19 mouse cellular contexts compared by ENCODE assay signal in the genomic region with DNA sequence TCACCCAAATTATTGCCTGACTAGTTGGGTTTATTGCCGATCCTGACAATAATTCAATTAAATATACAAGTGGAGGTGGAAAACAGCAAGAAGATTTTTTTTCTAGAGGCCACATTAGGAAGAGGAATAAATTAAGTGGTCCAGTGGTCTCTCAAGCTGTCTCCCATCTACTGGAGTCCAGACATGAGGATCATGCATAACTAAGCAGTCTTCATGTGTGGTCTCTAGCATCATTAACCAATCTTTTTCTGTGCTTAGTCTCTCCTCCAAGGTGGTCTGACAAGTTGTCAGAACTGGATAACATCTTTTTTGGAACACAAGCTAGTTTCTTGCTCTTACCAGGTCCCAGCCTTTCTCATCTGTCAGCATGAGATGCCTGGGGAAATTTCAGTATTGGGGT.
A peak's percentile ranks its signal among the peaks of the same experiment; 100 is the strongest.
DNase-seq lines count a peak whose midpoint lies in the region; ATAC-seq and TF ChIP-seq lines count a peak whose summit lies in the region.
"Had no signal": no experiment of that assay in that cellular context is flagged by ENCODE, and none has a peak within 500 bp of the region (broad histone marks: within the 10 kb centered on the region; RNA-seq: fewer than 3 reads in every experiment).

No protein-coding gene starts in this region.

- TF ChIP-seq CTCF in forebrain, postnatal 0 days (IDR thresholded peaks at IDR 0.05; ENCODE audit: low read depth) = no peak
- no peak for TF ChIP-seq CTCF in midbrain, postnatal 0 days (IDR thresholded peaks at IDR 0.05)

- H3K9ac ChIP-seq in forebrain, embryonic 16.5 days (replicated peaks; ENCODE audit: low read depth, low read length) = no peak overlapping the region
- H3K9ac ChIP-seq in forebrain, postnatal 0 days = no peak overlapping the region
- H3K9ac ChIP-seq in midbrain, postnatal 0 days (replicated peaks; ENCODE audit: low read length, poor library complexity, severe bottlenecking) = no peak overlapping the region
- H3K9ac ChIP-seq: embryonic facial prominence, embryonic 15.5 days; hindbrain, embryonic 14.5 days had no signal

- no peaks in the 10 kb centered on the region for H3K4me1 ChIP-seq in forebrain, embryonic 16.5 days (replicated peaks; ENCODE audit: control insufficient read depth, insufficient read depth, low read length)
- H3K4me1 ChIP-seq in forebrain, postnatal 0 days (ENCODE audit: insufficient read depth) = no peaks in the 10 kb centered on the region
- no peaks in the 10 kb centered on the region for H3K4me1 ChIP-seq in midbrain, postnatal 0 days (ENCODE audit: insufficient read depth, low read length)
- no peaks in the 10 kb centered on the region for H3K4me1 ChIP-seq in midbrain, embryonic 10.5 days
- H3K4me1 ChIP-seq: embryonic facial prominence, embryonic 15.5 days; heart, embryonic 10.5 days had no signal

- no peaks in the 10 kb centered on the region for H3K27me3 ChIP-seq in forebrain, embryonic 16.5 days (replicated peaks; ENCODE audit: control insufficient read depth, insufficient read depth, low read length)
- no peaks in the 10 kb centered on the region for H3K27me3 ChIP-seq in forebrain, postnatal 0 days (ENCODE audit: insufficient read depth, low read length)
- no peaks in the 10 kb centered on the region for H3K27me3 ChIP-seq in midbrain, postnatal 0 days (ENCODE audit: insufficient read depth, low read length)
- H3K27me3 ChIP-seq in midbrain, embryonic 10.5 days (ENCODE audit: low read depth, poor library complexity, severe bottlenecking) = no peaks in the 10 kb centered on the region
- H3K27me3 ChIP-seq: embryonic facial prominence, embryonic 15.5 days had no signal

- no peaks in the 10 kb centered on the region for H3K9me3 ChIP-seq in forebrain, embryonic 16.5 days (ENCODE audit: control insufficient read depth, low read length)
- H3K9me3 ChIP-seq in forebrain, postnatal 0 days (ENCODE audit: low read length) = no peaks in the 10 kb centered on the region
- no peaks in the 10 kb centered on the region for H3K9me3 ChIP-seq in midbrain, postnatal 0 days (ENCODE audit: low read length)
- H3K9me3 ChIP-seq in midbrain, embryonic 10.5 days (replicated peaks) = no peaks in the 10 kb centered on the region
- H3K9me3 ChIP-seq: embryonic facial prominence, embryonic 15.5 days; heart, embryonic 10.5 days had no signal

- H3K4me3 ChIP-seq in forebrain, embryonic 16.5 days (replicated peaks; ENCODE audit: low read length) = no peak overlapping the region
- no peak overlapping the region for H3K4me3 ChIP-seq in forebrain, postnatal 0 days (ENCODE audit: low read depth, low read length)
- no peak overlapping the region for H3K4me3 ChIP-seq in midbrain, postnatal 0 days (ENCODE audit: low read depth, low read length)
- no peak overlapping the region for H3K4me3 ChIP-seq in midbrain, embryonic 10.5 days
- H3K4me3 ChIP-seq: embryonic facial prominence, embryonic 15.5 days; erythroblast, embryonic 14.5 days; heart, embryonic 10.5 days had no signal

- H3K4me2 ChIP-seq in forebrain, embryonic 16.5 days (ENCODE audit: low read length) = no peak overlapping the region
- H3K4me2 ChIP-seq in forebrain, postnatal 0 days (ENCODE audit: low read depth) = no peak overlapping the region
- no peak overlapping the region for H3K4me2 ChIP-seq in midbrain, postnatal 0 days (ENCODE audit: low read depth, low read length, poor library complexity, severe bottlenecking)
- H3K4me2 ChIP-seq: embryonic facial prominence, embryonic 15.5 days; hindbrain, embryonic 14.5 days had no signal

- H3K36me3 ChIP-seq in forebrain, embryonic 16.5 days (ENCODE audit: control insufficient read depth, insufficient read depth) = no peaks in the 10 kb centered on the region
- H3K36me3 ChIP-seq in forebrain, postnatal 0 days (ENCODE audit: insufficient read depth) = no peaks in the 10 kb centered on the region
- no peaks in the 10 kb centered on the region for H3K36me3 ChIP-seq in midbrain, postnatal 0 days (ENCODE audit: insufficient read depth, low read length)
- H3K36me3 ChIP-seq in midbrain, embryonic 10.5 days = no peaks in the 10 kb centered on the region
- H3K36me3 ChIP-seq: embryonic facial prominence, embryonic 15.5 days; heart, embryonic 10.5 days had no signal

- peak; percentile 2 for DNase-seq in embryo, embryonic 11 days
- no peak for DNase-seq in embryo, embryonic 9.5 days (ENCODE audit: extremely low spot score)
- no peak for DNase-seq in forebrain, postnatal 0 days
- peak; percentile 32 for DNase-seq in midbrain, postnatal 0 days (ENCODE audit: low spot score)
- DNase-seq in midbrain, embryonic 10.5 days (ENCODE audit: low spot score) = no peak
- no peak for DNase-seq in right cerebral cortex, postnatal 36 days (ENCODE audit: low spot score in 2 of 2)
- DNase-seq: adrenal gland, postnatal 10 days; cerebellum, adult 18-20 months; cerebellum, adult 9-11 months; cerebellum, postnatal 36 days; gastrocnemius, postnatal 10 days; heart, adult 18-20 months; heart, postnatal 10 days had no signal

- H3K27ac ChIP-seq in forebrain, embryonic 16.5 days (ENCODE audit: low read length) = no peak overlapping the region
- no peak overlapping the region for H3K27ac ChIP-seq in forebrain, postnatal 0 days (ENCODE audit: low read depth, low read length)
- H3K27ac ChIP-seq in midbrain, postnatal 0 days (ENCODE audit: low read depth, low read length) = no peak overlapping the region
- no peak overlapping the region for H3K27ac ChIP-seq in midbrain, embryonic 10.5 days (replicated peaks)
- H3K27ac ChIP-seq: embryonic facial prominence, embryonic 15.5 days; heart, embryonic 10.5 days; hindbrain, embryonic 14.5 days had no signal

- WGBS in forebrain, embryonic 16.5 days = 60% methylated on average over 1 of the region's 1 CpGs
- 71% methylated on average over 1 of the region's 1 CpGs for WGBS in forebrain, postnatal 0 days
- WGBS in midbrain, postnatal 0 days = 74% methylated on average over 1 of the region's 1 CpGs
- 68% methylated on average over 1 of the region's 1 CpGs for WGBS in midbrain, embryonic 10.5 days

- ATAC-seq in forebrain, embryonic 16.5 days = peak; percentile 62
- ATAC-seq in forebrain, postnatal 0 days = no peak
- ATAC-seq in midbrain, postnatal 0 days (ENCODE audit: low FRiP score) = no peak
- ATAC-seq: intestine, embryonic 16.5 days had no signal

Comparison
In these comparisons a context has a peak if more than half of its experiments do, and no peak if none do; other contexts are left out.
1. DNase-seq: peak in embryo, embryonic 11 days (single experiment) and midbrain, postnatal 0 days (single experiment); none in embryo, embryonic 9.5 days (single experiment), forebrain, postnatal 0 days (single experiment), midbrain, embryonic 10.5 days (single experiment) and right cerebral cortex, postnatal 36 days (0 of 2).